Mouse (Mus musculus) lung, embryonic 15.5 days (tissue): ENCODE measurements at regions not wholly inside any gene's neighbourhood (a gene's known extent, or its start where the extent isn't known, plus 50 kb on each side); places are given as distances from the start of the nearest gene placed in this dataset.

Source experiments
- ATAC-seq: fragments of 200-750 bp; cut with Nextera tagmentation; 2 replicates; pipeline ENCODE4 v1.8.0; 2017; ENCODE audit warnings: moderate number of reproducible peaks, borderline replicate concordance; ENCODE audit not compliant: low FRiP score, low TSS enrichment; ENCODE audit errors: extremely low read depth
- H3K27ac ChIP-seq: fragments of 300-500 bp; sonication (generic); 2 replicates; pipeline ENCODE4 v1.5.1; 2015; ENCODE audit warnings: moderate library complexity, mild to moderate bottlenecking, inconsistent platforms
- H3K27me3 ChIP-seq: fragments of 300-500 bp; sonication (generic); 2 replicates; pipeline ENCODE4 v1.6.1; 2015; ENCODE audit warnings: inconsistent platforms
- H3K36me3 ChIP-seq: fragments of 300-500 bp; sonication (generic); 2 replicates; pipeline ENCODE4 v1.6.1; 2015; ENCODE audit warnings: inconsistent platforms
- H3K4me1 ChIP-seq: fragments of 300-500 bp; sonication (generic); 2 replicates; pipeline ENCODE4 v1.6.1; 2015; ENCODE audit warnings: inconsistent platforms
- H3K4me2 ChIP-seq: fragments of 300-500 bp; sonication (generic); 2 replicates; pipeline ENCODE4 v1.6.1; 2015; ENCODE audit warnings: inconsistent platforms, mild to moderate bottlenecking, moderate library complexity
- H3K4me3 ChIP-seq: fragments of 300-500 bp; sonication (generic); 2 replicates; pipeline ENCODE4 v1.5.1; 2015; ENCODE audit warnings: mild to moderate bottlenecking, inconsistent platforms
- H3K9ac ChIP-seq: fragments of 300-500 bp; sonication (generic); 2 replicates; pipeline ENCODE4 v1.6.1; 2015; ENCODE audit warnings: inconsistent platforms
- H3K9me3 ChIP-seq: fragments of 300-500 bp; sonication (generic); 2 replicates; pipeline ENCODE4 v1.6.1; 2016; ENCODE audit warnings: inconsistent platforms
- WGBS: fragments of 180-500 bp; shearing (Covaris S2); methylation state at CpG from one replicate; pipeline ENCODE4 v1.1.7; 2015; 5-methylcytosine and 5-hydroxymethylcytosine counted together

- peak overlapping the region; percentile 46; the same call in 1 of the 2 replicates for H3K27ac ChIP-seq
- 17% methylated on average over 13 of the region's 13 CpGs for WGBS
- H3K36me3 ChIP-seq: no peaks in the 10 kb centered on the region
- H3K4me3 ChIP-seq: no peak overlapping the region
- ATAC-seq: peak; percentile 63; the same call in 1 of the 2 replicates
- H3K4me1 ChIP-seq: peaks cover 55% of the 10 kb centered on the region
- H3K9me3 ChIP-seq: no peaks in the 10 kb centered on the region
- H3K4me2 ChIP-seq: peak overlapping the region; percentile 8; the same call in 1 of the 2 replicates
- H3K9ac ChIP-seq: no peak overlapping the region
- H3K27me3 ChIP-seq: no peaks in the 10 kb centered on the region
Observed at GRCm38 (mm10) chr10:60936659-60937516, 105.5 kb upstream of the Unc5b start.

DNA sequence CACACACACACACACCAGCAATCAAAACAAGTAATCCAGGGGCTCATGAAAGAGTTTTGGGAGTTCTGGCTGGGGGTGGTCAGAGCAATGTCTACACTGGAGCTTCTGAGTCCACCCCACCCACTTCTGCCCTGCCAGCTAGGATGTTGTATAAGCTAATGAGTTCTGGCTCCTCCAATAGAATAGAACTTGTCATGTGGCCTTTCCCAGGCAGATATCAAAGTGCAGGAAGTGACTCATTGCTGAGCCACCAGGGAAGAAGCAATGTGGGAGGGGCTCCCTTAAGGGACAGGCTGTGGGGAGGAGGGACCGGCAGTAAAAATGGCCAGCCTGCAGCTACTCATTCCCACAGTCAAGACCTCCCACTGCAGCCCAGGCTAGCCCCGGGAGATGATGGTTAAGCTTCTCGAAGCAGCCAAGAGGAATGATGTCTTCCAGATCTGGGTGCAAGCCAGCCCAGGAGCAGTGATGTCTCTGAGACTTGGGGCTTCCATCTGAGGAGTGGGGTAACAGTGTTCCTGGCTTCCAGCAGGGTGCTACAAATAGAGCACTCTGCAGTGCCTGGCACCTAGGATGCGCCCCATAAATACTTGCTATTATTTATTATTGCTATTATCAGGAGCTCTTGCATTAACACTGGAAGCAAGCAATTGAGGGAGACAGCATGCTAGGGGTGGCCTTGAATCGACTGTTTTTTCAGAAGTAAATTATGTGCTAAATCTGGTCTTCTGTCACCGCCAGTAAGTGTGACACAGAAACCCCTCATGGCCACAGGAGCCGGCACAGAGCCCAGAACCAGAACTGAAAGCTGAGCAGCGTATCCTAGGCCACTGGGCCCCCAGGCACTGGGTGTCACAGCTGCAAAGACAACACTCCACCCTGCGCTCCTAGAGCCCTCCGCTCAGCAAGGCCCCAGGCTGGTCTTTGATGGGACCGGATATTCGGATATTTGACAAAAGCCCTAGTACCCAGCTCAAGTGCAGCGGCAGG, 103.2 kb upstream of the Unc5b start:
- no peak overlapping the region for H3K4me3 ChIP-seq
- H3K9ac ChIP-seq: no peak overlapping the region
- no peaks in the 10 kb centered on the region for H3K9me3 ChIP-seq
- no peaks in the 10 kb centered on the region for H3K27me3 ChIP-seq
- H3K4me1 ChIP-seq: peaks cover 54% of the 10 kb centered on the region
- H3K4me2 ChIP-seq: peak overlapping the region; percentile 19; the same call in 1 of the 2 replicates
- H3K36me3 ChIP-seq: no peaks in the 10 kb centered on the region
- H3K27ac ChIP-seq: peak overlapping the region; percentile 90
- ATAC-seq: peak; percentile 82
- 23% methylated on average over 13 of the region's 13 CpGs for WGBS

DNA sequence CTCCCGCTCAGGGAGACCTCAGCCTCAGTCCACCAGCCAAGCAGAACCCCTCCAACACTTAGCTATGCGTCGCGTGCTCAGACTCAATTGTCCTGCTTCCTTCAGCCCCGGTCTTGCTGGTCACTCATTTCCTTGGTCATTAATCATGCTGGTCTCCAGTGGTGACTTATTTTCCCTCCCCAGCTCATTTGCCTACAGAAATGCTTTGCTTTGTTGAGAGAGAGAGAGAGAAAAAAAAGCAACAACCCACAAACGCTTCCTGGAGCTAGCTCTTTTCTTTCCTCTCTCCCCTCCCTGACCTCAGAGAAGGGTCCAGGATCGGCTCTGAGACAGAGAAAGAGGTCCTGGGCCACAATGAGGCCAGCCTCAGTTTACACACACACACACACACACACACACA, 102.5 kb upstream of the Unc5b start:
- Histone ChIP-seq H3K4me1 (peaks cover 54% of the 10 kb centered on the region), H3K4me2 (peak overlapping the region; percentile 19; the same call in 1 of the 2 replicates)
- 24% methylated on average over 7 of the region's 7 CpGs for WGBS

GRCm38 (mm10) chr10:60932855-60933254, 101.5 kb upstream of the Unc5b start:
- 23% methylated on average over 3 of the region's 3 CpGs for WGBS
- Histone ChIP-seq H3K9me3 (no peaks in the 10 kb centered on the region), H3K36me3 (no peaks in the 10 kb centered on the region), H3K9ac (no peak overlapping the region), H3K4me3 (no peak overlapping the region), H3K27ac (peak overlapping the region; percentile 90), H3K27me3 (no peaks in the 10 kb centered on the region), H3K4me2 (no peak overlapping the region), H3K4me1 (peaks cover 51% of the 10 kb centered on the region)
- no peak for ATAC-seq

More for the DNA sequence above, 102.5 kb upstream of the Unc5b start:
- H3K4me3 ChIP-seq: no peak overlapping the region
- peak; percentile 19; the same call in 1 of the 2 replicates for ATAC-seq
- no peaks in the 10 kb centered on the region for H3K27me3 ChIP-seq
- H3K9ac ChIP-seq: no peak overlapping the region
- no peaks in the 10 kb centered on the region for H3K36me3 ChIP-seq
- no peaks in the 10 kb centered on the region for H3K9me3 ChIP-seq
- peak overlapping the region; percentile 90 for H3K27ac ChIP-seq

DNA sequence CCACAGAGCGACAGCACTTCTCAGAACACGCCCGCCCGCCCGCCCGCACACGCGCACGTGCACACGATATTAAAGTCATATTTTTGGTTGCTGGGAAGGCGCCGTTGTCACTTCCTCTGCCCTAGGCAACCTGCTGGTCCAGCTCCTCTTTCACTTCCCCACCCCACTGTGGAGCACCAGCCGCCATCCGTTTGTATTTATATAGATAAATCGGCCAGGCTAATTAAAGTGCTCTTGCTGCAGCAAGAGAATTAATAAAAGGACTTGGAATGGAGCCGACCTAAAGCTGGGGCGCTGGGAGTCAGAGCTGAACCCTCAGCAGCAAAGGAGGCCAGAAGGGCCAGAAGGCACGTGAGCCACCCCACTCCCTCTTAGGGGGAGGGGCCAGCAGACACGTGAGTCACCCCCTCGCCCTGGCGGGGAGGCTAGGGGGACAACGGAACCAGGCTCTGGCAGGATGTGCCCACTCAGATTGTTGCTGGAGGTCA, 100.6 kb upstream of the Unc5b start:
- WGBS: 40% methylated on average over 22 of the region's 22 CpGs
- H3K4me3 ChIP-seq: no peak overlapping the region
- peak overlapping the region; percentile 21 for H3K4me2 ChIP-seq
- peaks cover 42% of the 10 kb centered on the region for H3K4me1 ChIP-seq
- no peak overlapping the region for H3K27ac ChIP-seq
- no peaks in the 10 kb centered on the region for H3K9me3 ChIP-seq
- no peak overlapping the region for H3K9ac ChIP-seq
- H3K27me3 ChIP-seq: no peaks in the 10 kb centered on the region
- H3K36me3 ChIP-seq: no peaks in the 10 kb centered on the region
- no peak for ATAC-seq

DNA sequence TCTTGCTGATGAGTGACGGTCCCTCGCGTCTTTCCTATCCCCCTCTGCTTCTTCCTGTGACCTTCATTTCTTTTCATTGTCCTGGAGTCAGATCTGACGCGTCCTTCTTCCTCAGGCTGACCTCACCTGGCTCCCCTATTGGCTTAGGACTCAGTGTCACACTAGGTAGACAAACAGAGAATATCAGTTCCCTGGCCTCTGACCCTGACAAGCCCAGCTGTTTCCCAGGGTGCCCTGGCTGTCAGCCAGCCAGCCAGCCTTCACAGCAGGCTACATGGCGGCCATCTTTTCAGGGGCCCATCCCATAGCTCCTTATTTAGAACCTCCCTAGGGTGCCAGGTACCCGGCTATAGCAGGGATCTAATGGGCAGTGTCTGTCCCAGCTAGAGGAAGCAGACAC, 97.3 kb upstream of the Unc5b start:
- no peak overlapping the region for H3K4me2 ChIP-seq
- no peak overlapping the region for H3K27ac ChIP-seq
- WGBS: 64% methylated on average over 7 of the region's 7 CpGs
- H3K27me3 ChIP-seq: no peaks in the 10 kb centered on the region
- no peaks in the 10 kb centered on the region for H3K9me3 ChIP-seq
- ATAC-seq: no peak
- H3K4me3 ChIP-seq: no peak overlapping the region
- H3K9ac ChIP-seq: no peak overlapping the region
- H3K36me3 ChIP-seq: no peaks in the 10 kb centered on the region
- H3K4me1 ChIP-seq: peaks cover 21% of the 10 kb centered on the region

DNA sequence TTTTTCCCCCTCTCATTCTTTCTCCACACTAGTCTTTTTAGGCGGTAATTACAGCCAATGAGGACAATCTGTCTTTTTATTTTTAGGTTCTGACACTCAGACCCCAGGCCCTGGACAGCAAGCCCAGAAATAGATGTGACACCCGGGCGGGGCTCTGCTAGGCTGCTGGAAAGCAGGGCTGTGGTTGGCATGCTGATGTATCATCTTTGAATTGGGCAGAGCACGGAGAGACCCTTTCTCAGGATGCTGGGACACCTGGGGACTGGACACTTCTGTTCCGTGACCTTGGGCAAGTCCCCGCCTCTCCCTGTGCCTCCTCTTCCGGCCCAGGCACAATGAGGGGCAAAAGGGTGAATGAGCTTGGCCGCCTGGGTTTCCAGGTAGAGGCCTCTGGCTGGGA, 96.8 kb upstream of the Unc5b start:
- no peaks in the 10 kb centered on the region for H3K36me3 ChIP-seq
- no peak overlapping the region for H3K4me2 ChIP-seq
- 63% methylated on average over 8 of the region's 8 CpGs for WGBS
- no peak overlapping the region for H3K27ac ChIP-seq
- H3K4me1 ChIP-seq: peaks cover 17% of the 10 kb centered on the region
- H3K4me3 ChIP-seq: no peak overlapping the region
- H3K9ac ChIP-seq: no peak overlapping the region
- ATAC-seq: no peak
- H3K27me3 ChIP-seq: no peaks in the 10 kb centered on the region
- H3K9me3 ChIP-seq: no peaks in the 10 kb centered on the region

GRCm38 (mm10) chr10:60926632-60927031, 95.3 kb upstream of the Unc5b start:
- WGBS: 76% methylated on average over 12 of the region's 12 CpGs
- no peak overlapping the region for H3K9ac ChIP-seq
- H3K27me3 ChIP-seq: no peaks in the 10 kb centered on the region
- peaks cover 2% of the 10 kb centered on the region; the same call in 1 of the 2 replicates for H3K4me1 ChIP-seq
- no peak overlapping the region for H3K4me2 ChIP-seq
- no peak overlapping the region for H3K4me3 ChIP-seq
- no peaks in the 10 kb centered on the region for H3K9me3 ChIP-seq
- H3K36me3 ChIP-seq: no peaks in the 10 kb centered on the region
- no peak for ATAC-seq
- no peak overlapping the region for H3K27ac ChIP-seq

DNA sequence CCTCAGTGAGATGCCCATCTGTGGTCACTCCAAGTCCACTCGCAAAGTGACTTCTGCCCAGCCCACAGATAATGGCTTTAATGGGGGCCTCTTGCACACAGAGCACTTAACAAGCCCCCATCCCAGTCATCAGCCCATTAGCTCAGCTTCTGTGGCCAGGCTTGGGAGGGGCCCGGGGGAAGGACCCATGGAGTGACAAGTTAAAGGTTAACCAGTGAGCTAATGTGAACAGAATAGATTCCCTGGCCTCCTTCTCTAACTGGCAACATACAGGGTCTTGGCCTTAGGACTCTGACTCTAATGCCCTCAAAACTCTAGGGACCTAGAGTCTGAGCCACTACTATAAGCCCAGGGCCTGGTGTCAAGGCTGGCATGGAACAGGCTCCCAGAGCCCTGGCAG, 94.3 kb upstream of the Unc5b start:
- H3K27ac ChIP-seq: no peak overlapping the region
- ATAC-seq: no peak
- no peak overlapping the region for H3K9ac ChIP-seq
- no peaks in the 10 kb centered on the region for H3K36me3 ChIP-seq
- H3K9me3 ChIP-seq: no peaks in the 10 kb centered on the region
- no peaks in the 10 kb centered on the region for H3K4me1 ChIP-seq
- no peak overlapping the region for H3K4me3 ChIP-seq
- 72% methylated on average over 2 of the region's 2 CpGs for WGBS
- H3K27me3 ChIP-seq: no peaks in the 10 kb centered on the region
- no peak overlapping the region for H3K4me2 ChIP-seq

GRCm38 (mm10) chr10:60925198-60925597, 93.8 kb upstream of the Unc5b start:
- no peaks in the 10 kb centered on the region for H3K4me1 ChIP-seq
- H3K27ac ChIP-seq: no peak overlapping the region
- no peak overlapping the region for H3K4me2 ChIP-seq
- H3K4me3 ChIP-seq: no peak overlapping the region
- H3K9me3 ChIP-seq: no peaks in the 10 kb centered on the region
- no peaks in the 10 kb centered on the region for H3K27me3 ChIP-seq
- no peaks in the 10 kb centered on the region for H3K36me3 ChIP-seq
- WGBS: 62% methylated on average over 2 of the region's 2 CpGs
- H3K9ac ChIP-seq: no peak overlapping the region
- no peak for ATAC-seq

- H3K4me1 ChIP-seq: no peaks in the 10 kb centered on the region
- H3K9me3 ChIP-seq: no peaks in the 10 kb centered on the region
- no peak overlapping the region for H3K9ac ChIP-seq
- WGBS: 55% methylated on average over 11 of the region's 11 CpGs
- no peaks in the 10 kb centered on the region for H3K27me3 ChIP-seq
- no peak overlapping the region for H3K4me3 ChIP-seq
- ATAC-seq: no peak
- H3K27ac ChIP-seq: no peak overlapping the region
- H3K36me3 ChIP-seq: no peaks in the 10 kb centered on the region
- H3K4me2 ChIP-seq: no peak overlapping the region
Observed at GRCm38 (mm10) chr10:60923806-60924205, 92.4 kb upstream of the Unc5b start.
